Mouse (Mus musculus) urinary bladder, postnatal 36 days (tissue): ENCODE results near the gene Helz.

Source experiments
- DNase-seq, 2 experiments: peaks; one replicate each; pipeline ENCODE4 v3.0.0; 2022; ENCODE audit warnings: low spot score in 2 of 2, mixed read lengths in 1 of 2

The Helz gene

GRCm38 (mm10) chr11:107721057-107721456 lies 173.3 kb downstream of the Helz start:
- no peak for DNase-seq

GRCm38 (mm10) chr11:107724603-107725002 lies 176.9 kb downstream of the Helz start:
- DNase-seq: no peak

- DNase-seq: no peak
Observed at GRCm38 (mm10) chr11:107728073-107728863, 180.5 kb downstream of the Helz start.

- peak in 1 of 2 experiments; percentile 22 for DNase-seq
Observed at GRCm38 (mm10) chr11:107729141-107729540, 181.4 kb downstream of the Helz start.

GRCm38 (mm10) chr11:107730940-107731339 lies 183.2 kb downstream of the Helz start:
- DNase-seq: no peak

GRCm38 (mm10) chr11:107731498-107731897 lies 183.8 kb downstream of the Helz start:
- DNase-seq: no peak

- DNase-seq: no peak
Observed at GRCm38 (mm10) chr11:107734133-107734532, 186.4 kb downstream of the Helz start.

- no peak for DNase-seq
Observed at GRCm38 (mm10) chr11:107737886-107738285, 190.2 kb downstream of the Helz start.

GRCm38 (mm10) chr11:107738418-107739099 lies 190.8 kb downstream of the Helz start:
- no peak for DNase-seq

- DNase-seq: no peak
Observed at GRCm38 (mm10) chr11:107743100-107743499, 195.4 kb downstream of the Helz start.
